Mouse (Mus musculus) layer of hippocampus, adult 9-10 months (tissue): ENCODE data around the gene Arhgef12.
"Not testable (repeated sequence)": the region's sequence is repeated elsewhere in the genome, so short reads cannot be mapped to it uniquely, and the experiment has no call there.

Experiments
- DNase-seq: peaks from one replicate; pipeline ENCODE4 v3.0.0; 2022; ENCODE audit warnings: low spot score

Gene Arhgef12

DNA sequence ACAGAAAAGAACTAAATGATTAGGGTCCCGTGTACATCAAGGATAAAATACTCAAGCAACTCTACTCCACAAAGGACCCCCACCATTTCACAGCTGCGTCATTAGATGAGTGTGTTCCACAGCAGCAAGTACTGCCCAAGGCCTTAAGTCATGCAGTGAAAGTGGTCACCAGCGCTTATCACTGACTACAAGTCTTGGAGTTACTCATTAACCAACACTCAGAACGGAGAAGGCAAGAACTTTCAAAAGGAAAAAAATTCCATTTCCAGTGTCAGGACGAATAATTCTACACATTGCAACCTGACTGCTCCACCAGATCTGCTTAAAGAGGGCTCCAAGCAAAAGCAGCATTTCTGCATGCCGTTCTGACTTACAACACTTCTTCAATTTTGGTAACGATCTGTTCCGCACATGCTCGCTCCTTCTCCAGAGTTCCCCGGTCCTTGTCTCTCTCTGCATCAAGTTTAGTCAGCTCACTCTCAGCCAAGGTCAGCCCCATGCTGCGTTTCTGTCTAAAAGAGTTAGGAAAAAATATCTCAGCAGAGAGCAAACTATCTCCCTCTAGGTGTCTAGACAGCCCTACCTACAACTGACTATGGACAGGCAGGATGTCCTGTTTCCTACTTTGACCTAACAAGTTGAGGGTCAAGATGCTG is 106.3 kb downstream of the Arhgef12 start:
- DNase-seq: no peak

DNA sequence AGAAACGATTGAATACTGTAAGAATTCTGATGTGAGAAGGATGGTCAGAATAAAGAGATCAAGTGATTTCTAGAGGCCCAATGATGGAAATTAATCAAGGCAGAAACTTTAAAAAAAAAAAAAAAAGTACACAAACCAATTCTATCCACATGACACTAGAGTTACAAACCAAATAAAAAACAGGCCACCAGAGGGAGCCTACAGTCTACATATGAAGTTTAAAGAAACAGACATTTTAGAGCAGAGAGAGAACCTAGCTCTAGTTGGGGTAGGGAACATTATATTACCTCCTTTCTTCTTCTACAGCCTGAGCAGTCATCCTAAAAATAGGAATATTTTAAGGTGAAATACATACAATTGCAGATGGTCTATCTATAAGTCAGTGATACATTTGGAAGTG is 107.0 kb downstream of the Arhgef12 start:
- peak; percentile 91 for DNase-seq

DNA sequence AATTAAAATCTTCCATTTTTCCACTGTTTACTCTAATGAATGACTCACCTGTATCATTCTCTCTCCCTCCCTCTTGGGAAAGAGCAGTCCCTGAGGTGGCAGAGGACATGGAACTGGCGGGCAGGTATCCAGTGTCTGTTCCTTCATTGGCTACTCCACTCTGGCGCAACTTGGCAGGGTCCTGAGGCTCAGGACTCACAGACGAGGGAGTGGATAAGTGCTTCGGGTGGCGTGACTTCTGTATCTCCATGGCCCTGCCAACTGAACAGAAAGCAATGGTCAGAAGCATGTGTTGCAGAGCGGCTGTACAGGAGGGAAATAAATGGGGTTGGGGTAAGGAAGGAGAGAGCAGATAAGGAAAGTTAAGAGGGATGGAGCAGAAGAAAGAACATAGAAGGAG is 109.5 kb downstream of the Arhgef12 start:
- DNase-seq: no peak

DNA sequence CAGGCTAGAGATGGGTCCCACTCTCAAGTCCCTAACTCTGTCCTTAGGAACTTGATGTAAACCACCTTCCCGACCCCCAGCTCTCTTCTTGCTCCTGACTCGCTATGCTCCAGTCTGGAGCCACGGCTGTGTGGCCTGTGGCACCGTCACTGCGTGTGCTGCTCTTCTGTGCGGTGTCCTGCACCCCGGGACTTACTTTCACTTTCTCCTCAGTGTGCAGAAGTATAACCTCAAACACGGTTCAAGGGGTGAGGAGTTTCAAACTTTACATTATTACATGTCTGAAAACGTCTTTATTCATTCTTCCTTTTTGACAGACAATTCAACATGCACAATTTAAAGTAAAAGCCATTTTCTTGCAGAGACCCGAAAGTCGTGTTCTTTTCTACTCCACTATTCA is 111.7 kb downstream of the Arhgef12 start:
- DNase-seq: no peak

DNA sequence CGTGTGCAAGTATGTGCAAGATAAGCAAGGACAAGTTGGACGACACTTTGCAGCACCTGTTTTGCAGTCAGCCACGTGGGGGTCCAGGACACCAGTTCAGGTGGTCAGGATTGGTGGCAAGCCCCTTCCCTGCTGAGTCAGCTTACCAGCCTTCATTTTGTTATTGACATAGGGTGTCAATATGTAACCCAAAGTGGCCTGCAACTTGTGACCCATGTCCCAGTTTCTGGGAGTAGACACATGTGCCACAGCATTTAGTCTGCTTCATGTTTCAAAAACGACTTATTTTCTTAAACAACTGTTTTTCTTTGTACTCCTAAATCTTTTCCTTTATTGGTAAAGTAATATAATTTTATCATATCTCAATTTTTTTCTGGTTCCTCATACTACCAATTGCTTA is 112.3 kb downstream of the Arhgef12 start:
- DNase-seq: no peak

DNA sequence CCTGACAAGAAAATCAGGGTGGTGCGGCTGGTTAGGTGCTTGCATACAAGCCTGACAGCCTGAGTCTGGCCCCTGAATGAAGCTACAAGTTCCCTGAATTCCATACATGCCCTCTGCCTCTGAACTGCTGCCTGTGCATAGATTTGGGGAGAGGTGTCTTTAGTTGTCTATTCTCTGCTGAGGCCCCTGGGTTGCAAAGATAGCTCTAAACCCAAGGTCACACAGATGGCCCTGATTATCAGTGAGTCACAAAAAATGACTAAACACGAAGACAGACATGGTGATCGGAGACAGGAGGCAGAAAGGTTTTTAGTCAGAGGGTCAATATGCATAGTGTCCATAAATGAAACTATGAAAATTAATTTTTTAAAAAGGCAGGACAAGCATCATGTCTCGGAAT is 113.4 kb downstream of the Arhgef12 start:
- no peak for DNase-seq

DNA sequence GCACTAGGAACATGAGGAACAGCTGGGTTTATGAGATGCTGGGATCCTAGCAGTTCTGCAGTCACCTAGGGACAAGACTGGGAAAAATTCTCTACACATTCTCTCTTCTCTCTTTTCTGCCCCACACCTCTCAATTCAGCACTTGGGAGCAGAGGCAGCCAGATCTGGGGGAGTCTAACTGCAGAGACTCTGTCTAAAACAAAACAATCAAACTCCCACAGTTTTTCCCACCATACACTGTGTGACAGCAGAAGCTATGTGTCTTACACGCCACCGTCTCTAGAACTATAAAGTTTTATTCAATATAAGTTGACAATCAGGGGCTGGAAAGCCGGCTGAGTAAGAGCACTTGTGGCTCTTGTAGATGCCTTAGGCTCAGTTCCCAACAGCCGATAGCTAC is 119.1 kb downstream of the Arhgef12 start:
- DNase-seq: no peak

DNA sequence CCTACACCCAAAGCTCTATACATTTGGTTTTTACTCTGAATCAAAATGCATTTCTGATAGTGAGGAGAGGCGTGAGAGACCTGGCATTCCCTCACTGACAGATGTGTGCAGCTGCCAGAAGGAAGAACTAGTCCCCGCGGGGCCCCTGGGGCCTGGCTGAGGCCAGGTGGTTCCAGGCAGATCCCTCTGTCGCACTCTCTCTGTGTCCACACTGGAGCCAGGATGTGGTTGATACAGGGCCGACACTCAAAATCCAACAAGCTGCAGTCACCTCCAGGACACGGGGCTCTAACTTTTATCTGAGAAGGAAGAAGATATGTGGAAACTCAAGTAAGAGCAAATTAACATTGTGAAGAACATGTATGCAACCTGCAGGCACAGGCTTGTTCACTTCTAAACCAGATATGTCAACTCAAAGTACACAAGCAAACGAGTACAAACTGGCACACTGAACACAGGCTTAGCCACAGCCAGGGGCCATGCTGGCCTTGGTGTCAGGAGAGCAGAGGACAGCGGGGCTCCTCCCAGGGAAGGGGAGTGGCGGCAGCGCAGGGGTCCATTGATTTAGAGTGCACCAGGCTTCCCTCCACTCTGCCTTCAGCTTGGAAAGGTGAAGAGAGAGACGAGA is 138.0 kb downstream of the Arhgef12 start:
- no peak for DNase-seq

DNA sequence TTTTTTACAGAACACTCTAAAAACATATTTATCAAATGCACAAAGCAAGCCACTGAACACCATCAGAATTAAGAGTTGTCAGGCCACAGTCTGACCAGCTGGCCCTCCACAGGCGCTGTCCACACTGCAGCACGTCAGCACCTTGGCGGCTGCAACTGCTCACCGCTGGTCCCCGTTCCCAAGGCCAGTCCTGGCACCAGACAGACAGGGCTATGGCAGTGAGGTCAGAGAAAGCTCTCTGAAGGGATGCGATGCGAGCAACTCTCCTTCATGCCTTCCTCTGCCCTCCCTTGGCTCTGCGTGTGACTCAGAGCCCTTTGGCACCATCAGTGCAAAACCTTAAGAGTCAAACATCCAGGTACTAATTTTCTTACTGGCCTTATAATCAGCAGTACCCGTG is 139.3 kb downstream of the Arhgef12 start:
- no peak for DNase-seq

DNA sequence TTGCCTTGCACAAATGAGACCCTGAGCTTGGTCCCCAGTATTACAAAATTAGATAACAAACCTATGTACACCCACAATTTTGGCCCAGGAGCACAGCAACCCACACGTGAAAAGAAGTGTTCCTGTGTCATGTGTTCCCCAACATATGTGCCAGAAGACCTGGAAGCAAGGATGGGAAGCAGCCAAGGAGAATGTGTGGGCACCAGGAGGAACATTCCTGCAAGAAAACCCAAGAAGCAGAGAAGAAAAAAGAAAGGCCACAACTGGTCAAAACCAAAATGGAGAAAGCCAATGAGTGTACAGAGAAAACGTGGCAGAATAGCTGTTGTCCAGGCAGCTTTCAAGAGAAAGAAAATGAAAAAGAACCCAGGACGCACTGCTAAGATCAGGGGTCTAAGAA is 142.2 kb downstream of the Arhgef12 start:
- DNase-seq: not testable (repeated sequence)

DNA sequence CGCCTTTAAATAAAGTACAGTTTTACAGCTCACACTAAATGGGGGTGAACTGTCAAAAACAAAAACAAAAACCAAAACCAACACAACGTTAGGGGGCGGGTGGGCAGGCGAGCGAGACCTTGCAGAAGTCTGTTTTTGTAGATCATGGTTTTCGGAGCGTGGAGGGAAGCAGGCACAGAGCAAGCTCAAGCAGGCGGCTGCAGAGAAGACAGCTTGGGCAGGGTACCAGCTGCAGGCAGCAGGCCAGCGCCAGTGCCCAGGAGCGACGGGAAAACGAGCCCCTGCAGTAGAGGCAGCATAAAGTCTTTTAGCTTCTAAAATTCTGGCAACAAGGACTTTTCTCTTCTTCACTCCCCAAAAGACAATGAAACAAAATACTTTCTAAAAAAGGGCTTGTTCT is 142.7 kb downstream of the Arhgef12 start:
- no peak for DNase-seq

DNA sequence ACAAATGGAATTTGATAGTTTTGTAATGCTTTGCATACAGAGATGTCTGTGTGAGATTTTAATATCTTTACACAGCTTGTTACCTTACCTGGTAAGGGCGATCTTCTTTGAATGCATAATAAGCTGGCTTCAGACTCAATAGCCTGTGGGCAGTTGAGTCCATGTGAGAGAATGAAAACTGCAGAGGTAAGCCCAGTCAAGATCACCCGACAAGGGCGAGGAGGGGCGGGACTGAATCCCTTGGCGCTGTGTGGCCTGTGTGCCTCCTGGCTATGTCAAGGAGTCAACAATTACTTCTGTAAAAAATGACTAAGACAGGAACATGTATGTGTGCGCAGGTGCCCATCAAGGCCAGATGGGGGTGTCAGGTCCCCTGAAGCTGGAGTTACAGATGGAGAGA is 144.5 kb downstream of the Arhgef12 start:
- DNase-seq: no peak

DNA sequence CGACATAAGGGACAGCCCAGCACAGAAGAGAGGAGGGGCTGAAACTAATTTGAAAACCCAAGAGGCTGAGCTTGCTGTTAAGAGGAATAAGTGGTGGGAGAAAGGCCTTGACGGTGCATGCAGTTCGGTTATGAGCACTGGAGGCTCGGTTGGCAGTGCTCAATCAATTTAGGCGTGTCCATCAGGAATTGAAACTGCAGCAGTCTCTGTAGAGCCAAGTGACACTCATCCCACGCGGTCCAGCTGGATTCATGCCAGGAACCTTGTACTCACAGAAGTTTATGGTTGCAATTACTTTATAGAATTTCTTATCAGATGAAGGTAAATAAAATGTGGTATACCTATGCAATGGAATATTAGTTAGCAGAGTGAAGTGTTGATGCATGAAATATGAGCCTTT is 148.6 kb downstream of the Arhgef12 start:
- no peak for DNase-seq

DNA sequence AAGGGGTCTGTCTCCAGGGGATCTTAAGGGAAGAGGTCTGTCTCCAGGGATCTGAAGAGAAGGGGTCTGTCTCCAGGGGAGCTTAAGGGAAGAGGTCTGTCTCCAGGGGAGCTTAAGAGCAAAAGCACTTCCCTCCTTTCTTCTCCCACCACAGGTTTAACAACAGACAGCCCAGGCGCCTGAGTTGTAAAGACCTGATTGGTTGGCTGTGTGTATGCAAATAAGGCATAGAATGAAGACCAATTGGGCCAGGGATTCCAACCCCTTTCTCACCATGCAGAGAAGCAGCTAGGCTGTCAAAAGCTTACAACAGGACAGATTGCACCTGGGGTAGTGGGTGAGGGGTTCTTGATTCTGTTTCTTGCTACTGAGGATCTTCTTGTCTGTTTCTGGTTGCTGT is 158.7 kb downstream of the Arhgef12 start:
- no peak for DNase-seq

DNA sequence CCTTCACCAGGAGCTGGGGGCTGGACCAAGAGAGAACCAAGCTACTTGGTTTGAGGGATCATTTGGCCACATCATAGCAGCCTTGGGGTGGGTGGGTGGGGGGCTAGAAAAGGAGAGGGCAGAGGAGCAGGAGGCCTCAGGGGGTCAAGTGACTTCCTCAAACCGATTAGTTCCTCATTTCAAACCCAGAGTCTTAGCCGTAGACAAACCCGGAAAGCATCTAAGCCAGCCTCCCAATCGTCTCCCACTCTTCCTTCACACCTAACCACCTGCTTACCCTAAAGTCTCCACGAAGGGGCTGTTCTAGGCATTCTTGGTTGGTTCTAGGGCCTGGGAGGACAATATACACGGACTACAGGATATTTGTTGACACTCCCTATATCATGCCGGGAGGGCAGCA is 161.9 kb downstream of the Arhgef12 start:
- no peak for DNase-seq

DNA sequence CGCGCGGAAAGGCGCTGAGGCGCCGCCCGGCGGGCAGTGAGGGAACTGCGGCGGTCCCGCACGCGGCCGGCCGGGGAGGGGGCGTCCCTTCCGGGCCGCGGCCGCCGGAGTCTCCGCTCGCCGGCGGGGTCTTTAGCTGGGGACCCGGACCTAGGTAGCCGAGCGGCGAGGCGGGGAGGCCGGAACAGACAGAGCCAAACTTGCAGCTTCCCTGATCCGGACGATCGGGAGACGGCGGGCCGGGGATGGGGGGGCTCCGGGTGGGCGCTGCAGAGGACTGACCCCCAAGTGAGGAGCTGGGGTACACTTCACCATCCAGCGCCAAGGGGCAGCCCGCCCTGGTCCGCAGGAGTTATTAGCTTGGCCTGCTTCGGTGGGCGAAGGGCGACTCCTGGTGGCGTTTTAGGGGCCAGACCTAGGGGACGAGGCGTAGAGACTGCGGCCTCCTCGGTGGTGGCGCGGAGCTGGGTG is 162.5 kb downstream of the Arhgef12 start:
- DNase-seq: peak; percentile 53

DNA sequence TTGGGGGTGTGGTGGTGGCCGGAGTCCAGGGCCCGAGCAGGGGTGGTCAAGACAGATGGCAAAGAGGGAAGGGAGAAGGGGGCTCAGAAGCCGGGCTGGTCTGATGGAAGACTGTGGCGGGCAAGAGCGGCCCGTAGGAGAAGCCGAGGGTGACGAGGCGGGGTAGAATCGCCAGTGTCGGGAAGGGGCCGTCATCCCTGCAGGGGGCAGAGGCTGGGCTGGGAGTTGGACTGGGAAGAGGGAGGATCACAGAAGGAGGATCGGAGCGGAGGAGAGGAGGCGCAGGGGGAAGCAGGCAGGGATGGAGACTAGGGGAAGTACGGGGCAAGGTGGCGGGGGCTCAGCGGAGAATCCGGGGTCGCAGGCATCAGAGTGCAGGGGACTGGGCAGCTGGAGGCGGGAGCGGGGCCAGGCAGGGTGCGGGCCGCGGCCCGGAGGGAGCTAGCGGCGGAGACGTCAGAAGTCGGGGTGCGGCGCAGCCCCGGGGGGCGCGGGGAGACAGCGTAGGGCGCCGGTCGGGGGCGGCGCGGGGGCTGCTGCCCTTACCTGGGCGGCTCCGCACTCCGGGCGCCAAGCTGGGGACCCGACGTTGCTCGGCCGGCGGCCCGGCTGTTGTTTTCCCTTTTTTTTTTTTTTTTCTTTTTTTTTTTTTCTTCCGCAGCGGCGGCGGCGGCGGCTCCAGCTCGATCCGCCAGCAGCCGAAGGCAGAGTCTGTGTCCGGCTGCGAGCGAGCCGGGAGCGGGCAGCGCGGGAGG is 163.1 kb downstream of the Arhgef12 start, which contains the start of gene Grik4:
TSS of gene Grik4 (minus strand) at position 713 of the 755 bp plus-strand sequence.
- DNase-seq: no peak

DNA sequence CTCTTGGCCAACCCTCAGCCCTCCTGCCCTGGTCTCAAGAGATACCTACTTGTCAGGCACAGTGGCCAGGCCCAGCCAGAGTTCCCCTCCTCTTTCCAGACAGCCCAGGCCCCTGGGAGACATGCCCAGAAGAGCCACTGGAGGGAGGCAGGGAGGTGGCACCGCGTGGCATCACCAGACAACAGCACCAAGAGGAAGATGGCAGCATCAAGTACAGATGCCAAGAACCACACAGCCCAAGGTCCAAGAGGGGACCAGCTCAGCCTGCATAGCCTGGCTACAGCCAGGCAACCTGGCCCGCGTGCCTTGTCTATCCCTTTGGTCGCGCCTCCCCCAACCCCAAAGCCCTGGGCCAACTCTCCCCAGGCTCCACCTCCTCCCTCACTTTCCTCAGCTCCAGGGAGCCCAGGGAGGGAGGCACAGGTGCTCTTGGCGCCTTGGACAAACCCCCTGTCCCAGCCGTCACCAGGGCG is 163.9 kb downstream of the Arhgef12 start:
- DNase-seq: peak; percentile 21

DNA sequence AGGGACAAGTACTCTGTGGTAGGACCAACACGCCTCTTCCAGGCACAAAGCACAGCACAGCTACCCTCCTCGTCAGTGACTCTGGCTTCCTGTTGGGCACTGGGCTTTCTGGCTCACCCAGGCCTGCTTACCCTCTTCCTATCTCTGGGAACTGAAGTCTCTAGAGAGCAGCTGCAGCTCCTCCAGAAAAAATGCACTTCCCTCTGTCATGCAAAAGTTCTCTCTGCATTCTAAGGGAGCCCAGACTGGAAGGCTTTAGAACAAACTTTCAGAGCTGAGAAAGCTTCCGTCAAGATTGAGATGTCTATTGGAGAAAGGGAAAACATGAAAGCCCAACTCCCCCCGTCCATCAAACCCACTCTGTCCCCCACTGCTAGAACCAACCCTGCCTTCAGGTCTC is 164.9 kb downstream of the Arhgef12 start:
- no peak for DNase-seq

DNA sequence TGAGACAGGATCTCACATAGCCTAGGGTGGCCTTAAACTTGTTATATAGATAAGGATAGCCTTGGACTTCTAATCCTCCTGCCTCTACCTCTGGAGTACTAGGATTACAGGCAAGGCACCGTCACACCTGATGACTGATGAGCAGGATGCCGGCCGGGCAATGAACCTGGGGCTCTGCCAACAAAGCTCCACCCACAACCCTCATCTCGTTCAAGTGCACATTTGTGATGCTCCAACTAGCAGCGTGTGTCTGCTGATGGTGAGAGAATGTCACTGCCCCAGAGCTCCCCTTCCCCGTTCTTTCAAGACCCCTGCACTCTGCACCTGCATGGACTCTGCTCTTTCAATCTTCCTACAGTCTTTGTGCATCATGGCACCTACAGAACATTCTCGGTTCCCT is 174.9 kb downstream of the Arhgef12 start:
- DNase-seq: no peak

DNA sequence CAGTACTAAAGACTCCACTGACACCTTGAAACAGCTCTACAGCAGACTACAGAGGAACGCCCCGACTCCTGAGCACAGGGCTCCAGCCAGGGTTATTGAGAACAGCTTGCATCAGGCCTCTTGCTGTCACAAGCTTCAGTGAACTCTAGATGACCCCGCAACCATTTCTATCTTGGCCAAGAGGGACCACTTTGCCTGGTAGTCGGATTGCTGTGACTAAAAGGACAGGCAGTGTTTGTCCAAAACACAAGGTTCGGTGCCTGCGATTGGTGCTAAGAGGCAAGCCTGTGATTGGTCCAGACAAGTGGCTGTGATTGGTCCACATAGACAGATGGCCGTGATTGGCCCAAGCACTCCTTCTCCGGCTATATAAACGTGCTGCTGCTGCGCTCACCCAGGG is 179.5 kb downstream of the Arhgef12 start:
- no peak for DNase-seq

DNA sequence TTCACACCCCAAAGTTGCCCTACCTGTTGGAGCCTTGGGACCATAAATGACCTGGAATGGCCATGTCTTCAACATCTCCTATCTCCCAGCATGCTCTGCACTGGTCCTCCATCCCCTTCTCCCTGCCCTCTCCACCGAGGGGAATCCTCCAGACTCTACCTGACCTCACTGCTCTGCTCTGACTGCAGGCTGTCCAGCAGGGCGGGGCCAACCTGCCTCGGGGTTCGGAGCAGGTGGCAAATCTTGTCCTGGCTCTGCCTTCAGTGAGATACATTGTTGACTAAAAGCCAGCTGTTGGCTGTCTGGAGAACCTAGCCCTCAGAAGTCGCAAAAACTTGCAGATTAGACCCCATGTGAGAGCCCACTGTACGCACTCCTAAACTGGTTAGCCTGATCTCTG is 180.5 kb downstream of the Arhgef12 start:
- DNase-seq: no peak

DNA sequence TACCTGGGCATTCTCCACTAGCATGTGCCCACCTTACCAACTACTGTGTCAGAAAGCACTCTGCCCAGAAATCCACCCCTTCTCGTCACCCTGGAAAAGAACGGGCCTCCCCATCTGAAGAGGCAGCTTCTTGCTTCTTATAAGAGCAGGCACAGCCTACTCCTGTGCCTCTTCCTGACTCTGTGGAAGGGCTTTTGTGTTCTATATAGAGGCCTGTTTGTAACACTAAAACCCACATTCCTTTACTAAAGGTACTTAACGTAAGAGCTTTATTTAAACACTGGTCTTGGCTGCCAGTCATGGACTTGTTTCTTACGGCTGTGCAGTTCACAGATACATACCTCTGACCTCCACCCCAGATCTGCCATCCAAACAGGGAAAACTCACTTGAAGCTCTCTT is 185.2 kb downstream of the Arhgef12 start:
- no peak for DNase-seq
